Mouse (Mus musculus) macrophage (primary cell): ENCODE measurements around the gene Adamts14. TPM values are rescaled to one million over a fixed set of nuclear protein-coding genes. Genes with fewer than 3 reads are reported as not detected.
A peak's percentile ranks its signal among the peaks of the same experiment; 100 is the strongest.

Experiments used
- H3K27ac ChIP-seq: fragments of 350-480 bp; formaldehyde crosslinking; 2 replicates; pipeline ENCODE4 v1.9.0; 2021
- H3K36me3 ChIP-seq: fragments of 350-480 bp; formaldehyde crosslinking; 2 replicates; pipeline ENCODE4 v1.9.0; 2021; ENCODE audit errors: inconsistent target
- H3K4me3 ChIP-seq: fragments of 350-480 bp; formaldehyde crosslinking; 2 replicates; pipeline ENCODE4 v1.9.0; 2021; ENCODE audit errors: inconsistent target
- H3K79me2 ChIP-seq: fragments of 350-480 bp; formaldehyde crosslinking; 2 replicates; pipeline ENCODE4 v1.9.0; 2021; ENCODE audit errors: inconsistent target
- WGBS: methylation state at CpG from one replicate; pipeline ENCODE4 v1.1.7; 2026; ENCODE audit warnings: inconsistent platforms; ENCODE audit not compliant: missing documents; 5-methylcytosine and 5-hydroxymethylcytosine counted together
- polyA plus RNA-seq: library from polyadenylated mRNA; stranded (reverse); fragments of 250-400 nt; gene quantifications from 3 replicates; pipeline ENCODE4 v1.2.4, GENCODE M21; 2018; ENCODE audit warnings: inconsistent platforms

The Adamts14 gene
- polyA plus RNA-seq, 1 experiment from 2014 or later, result 0.06 TPM

DNA sequence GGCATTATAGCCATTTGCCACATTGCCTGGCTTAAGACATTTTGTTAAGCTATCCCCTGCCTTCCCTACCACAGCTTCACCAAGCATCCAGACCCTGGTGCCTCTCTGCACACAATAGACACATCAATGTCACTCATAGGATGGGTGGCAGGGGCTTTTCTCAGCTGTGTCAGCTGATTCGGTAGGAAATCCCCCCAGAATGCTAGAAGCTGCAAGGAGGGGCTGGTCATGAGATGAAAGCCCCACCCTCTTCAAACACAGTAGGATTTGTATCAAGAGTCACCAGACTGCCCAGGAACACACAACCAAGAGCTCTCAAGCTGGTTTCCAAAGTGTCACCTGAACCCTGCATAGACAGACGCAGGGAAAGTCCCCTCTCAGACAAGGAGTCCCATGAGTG is 104.8 kb downstream of the Adamts14 start:
- WGBS, result 87% methylated on average over 2 of the region's 2 CpGs
- Histone ChIP-seq H3K36me3 (no peaks in the 10 kb centered on the region), H3K79me2 (no peaks in the 10 kb centered on the region), H3K27ac (0 out of 2 replicates have a peak overlapping the region, but pooled peaks have one; percentile 7), H3K4me3 (no peak overlapping the region)

DNA sequence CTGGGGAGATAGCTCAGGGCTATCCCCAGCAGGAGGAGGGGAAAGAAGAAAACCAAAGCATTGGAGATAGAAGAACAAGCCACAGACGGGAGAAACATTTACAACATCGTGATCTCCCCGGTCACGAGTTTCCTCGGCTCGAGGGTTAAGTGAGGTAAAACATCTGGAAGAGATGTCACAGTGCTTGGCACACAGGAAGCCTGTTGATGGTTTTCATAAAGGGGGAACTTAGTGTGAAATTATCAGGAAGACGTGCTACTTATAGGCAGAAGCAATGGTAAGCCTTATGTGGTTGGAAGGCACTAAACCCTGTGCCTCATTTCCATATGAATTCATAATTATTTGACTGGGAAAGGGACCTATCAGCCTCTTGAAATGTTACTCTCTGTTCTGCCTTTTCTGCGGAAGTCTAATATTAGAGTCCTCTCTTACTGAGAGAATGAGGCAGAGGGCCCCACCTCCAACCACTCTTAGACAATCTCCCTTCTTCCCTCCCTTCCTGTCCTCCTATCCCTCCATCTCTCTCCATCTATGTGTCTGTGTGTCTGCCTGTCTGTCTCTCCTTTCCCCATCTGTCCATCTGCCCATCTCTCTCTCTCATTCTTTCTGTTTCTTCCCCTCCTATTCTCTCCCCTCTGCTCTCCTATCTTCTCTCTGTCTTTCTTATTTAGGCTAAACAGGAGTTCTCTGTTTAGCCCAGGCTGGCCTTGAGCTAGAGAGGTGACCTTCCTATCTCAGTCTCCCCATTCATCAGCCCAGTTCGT is 105.7 kb downstream of the Adamts14 start:
- 12% methylated on average over 9 of the region's 9 CpGs for WGBS
- no peaks in the 10 kb centered on the region for H3K79me2 ChIP-seq
- H3K36me3 ChIP-seq, result no peaks in the 10 kb centered on the region
- peak overlapping the region; percentile 67 for H3K27ac ChIP-seq
- H3K4me3 ChIP-seq, result no peak overlapping the region

DNA sequence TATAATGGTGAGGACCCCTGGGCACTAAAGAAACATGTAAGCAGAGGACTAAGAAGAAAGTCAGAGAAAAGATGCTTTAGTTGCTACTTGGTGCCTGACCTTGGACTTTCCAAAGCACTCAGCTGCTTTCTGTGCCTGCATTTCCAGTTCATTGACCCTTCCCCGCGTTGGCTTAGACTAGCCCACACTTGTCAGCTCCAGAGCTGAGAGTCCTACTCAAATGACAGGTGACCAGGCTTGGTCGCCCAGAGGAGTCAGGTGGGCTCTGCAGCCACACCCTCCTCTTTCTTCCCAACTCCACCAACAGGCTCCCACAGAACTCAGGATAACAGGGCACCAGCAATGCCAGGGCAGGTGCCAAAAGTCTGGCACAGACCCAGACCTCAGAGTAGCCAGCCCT is 110.9 kb downstream of the Adamts14 start:
- 100% methylated on average over 3 of the region's 3 CpGs for WGBS
- Histone ChIP-seq H3K4me3 (no peak overlapping the region), H3K36me3 (no peaks in the 10 kb centered on the region), H3K79me2 (no peaks in the 10 kb centered on the region), H3K27ac (no peak overlapping the region)

DNA sequence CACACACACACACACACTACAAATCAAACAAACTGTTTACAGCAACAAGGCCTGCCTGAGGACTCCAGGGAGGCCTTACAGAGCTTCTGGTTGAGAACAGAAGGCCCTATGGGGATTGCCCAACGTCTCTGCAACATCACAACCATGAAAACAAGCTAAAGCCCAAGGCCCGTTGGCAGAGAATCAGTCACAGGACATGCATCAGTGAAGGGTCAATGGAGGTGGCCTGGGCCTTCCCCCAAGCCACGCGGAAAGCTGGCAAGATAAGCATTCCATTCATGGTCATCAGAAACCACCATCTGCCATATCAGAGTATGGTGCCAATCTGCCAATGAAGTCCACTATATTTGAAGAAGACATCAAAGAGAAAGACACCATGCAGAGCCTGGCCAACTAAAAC is 112.6 kb downstream of the Adamts14 start:
- WGBS, result 81% methylated on average over 4 of the region's 4 CpGs
- no peak overlapping the region for H3K4me3 ChIP-seq
- H3K79me2 ChIP-seq, result no peaks in the 10 kb centered on the region
- H3K27ac ChIP-seq, result no peak overlapping the region
- H3K36me3 ChIP-seq, result no peaks in the 10 kb centered on the region

DNA sequence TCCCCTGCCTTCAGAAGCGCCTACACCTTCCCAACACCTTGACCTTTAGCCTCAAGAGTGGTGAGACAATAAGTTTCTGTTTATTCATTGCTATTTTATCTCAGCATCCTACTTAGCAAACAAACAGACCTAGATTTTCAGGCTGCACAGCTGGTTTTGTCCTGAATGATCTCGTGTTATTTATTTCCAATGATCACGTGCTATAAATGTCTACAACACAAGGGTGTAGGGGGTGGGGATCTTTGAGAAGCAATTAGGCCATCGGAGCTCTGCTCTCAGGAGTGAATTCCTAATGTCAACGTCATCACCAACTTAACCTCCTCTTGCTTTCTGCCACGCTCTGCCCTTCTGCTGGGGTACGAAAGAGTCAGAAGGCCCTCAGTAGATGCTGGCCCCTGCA is 113.1 kb downstream of the Adamts14 start:
- H3K79me2 ChIP-seq, result no peaks in the 10 kb centered on the region
- H3K27ac ChIP-seq, result no peak overlapping the region
- H3K4me3 ChIP-seq, result no peak overlapping the region
- 90% methylated on average over 7 of the region's 7 CpGs for WGBS
- H3K36me3 ChIP-seq, result no peaks in the 10 kb centered on the region

DNA sequence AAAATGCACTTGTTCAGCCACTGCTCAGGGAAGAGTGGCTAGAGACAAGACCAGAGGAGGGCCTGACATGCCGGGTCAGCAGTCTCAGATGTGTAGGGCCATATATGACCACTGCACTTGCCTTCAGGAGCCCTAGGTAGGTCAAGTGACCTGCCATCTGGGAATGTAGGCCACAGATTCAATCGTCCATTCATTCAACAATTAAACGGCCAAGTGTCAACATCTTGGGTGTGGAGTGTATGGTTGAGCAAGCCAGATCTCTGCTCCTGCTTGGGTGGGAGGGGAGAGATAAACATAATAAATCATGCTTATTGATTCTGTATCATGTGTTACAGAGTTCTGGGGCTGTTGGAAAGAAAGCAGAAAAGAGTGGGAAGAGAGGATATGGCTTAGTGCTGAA is 114.6 kb downstream of the Adamts14 start:
- Histone ChIP-seq H3K4me3 (no peak overlapping the region), H3K36me3 (no peaks in the 10 kb centered on the region), H3K27ac (no peak overlapping the region), H3K79me2 (no peaks in the 10 kb centered on the region)
- WGBS, result 89% methylated on average over 3 of the region's 3 CpGs

GRCm38 (mm10) chr10:61156453-61156852 is 116.8 kb downstream of the Adamts14 start:
- 15% methylated on average over 1 of the region's 2 CpGs for WGBS
- Histone ChIP-seq H3K4me3 (no peak overlapping the region), H3K79me2 (no peaks in the 10 kb centered on the region), H3K36me3 (no peaks in the 10 kb centered on the region), H3K27ac (no peak overlapping the region)

DNA sequence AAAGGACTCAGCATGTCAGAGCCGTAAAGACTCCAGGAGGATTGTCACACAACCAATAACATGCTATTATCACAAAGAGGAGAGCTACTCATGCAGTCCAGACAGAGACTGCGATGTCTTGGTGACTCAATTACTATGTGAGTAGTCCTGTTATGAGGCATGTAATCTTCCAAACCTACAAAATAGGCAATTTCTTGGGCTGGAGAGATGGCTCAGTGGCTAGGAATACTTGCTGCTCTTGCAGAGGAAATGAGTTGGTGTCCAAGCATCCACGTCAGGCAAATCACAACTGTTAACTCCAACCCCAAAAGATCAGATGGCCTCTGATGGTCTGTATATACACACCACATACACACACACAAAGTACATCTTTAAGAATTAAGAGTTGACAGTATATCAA is 117.6 kb downstream of the Adamts14 start:
- Histone ChIP-seq H3K4me3 (no peak overlapping the region), H3K27ac (no peak overlapping the region), H3K36me3 (no peaks in the 10 kb centered on the region), H3K79me2 (no peaks in the 10 kb centered on the region)
- WGBS, result 97% methylated on average over 3 of the region's 3 CpGs

DNA sequence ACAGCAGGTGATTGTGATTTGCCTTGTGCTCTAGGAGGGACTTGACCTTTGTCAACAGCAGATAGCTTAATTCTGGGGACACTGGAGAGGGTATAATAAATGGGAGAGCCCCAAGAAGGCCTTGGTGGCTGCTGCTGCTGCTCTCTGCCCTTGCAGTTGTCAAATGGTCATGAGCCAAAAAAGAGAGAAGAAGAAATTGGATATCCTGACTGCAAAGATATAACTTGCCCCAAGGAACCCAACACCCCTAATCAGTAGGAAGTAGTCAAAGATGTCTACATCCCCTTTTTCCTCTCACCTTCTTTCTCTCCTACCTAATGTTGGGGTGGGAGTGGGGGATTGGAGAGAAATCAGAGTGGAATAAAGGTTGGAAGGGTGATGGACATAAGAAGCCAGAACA is 121.1 kb downstream of the Adamts14 start:
- no peak overlapping the region for H3K4me3 ChIP-seq
- peaks cover under 1% of the 10 kb centered on the region; the same call in 1 of the 2 replicates for H3K79me2 ChIP-seq
- no peaks in the 10 kb centered on the region for H3K36me3 ChIP-seq
- H3K27ac ChIP-seq, result no peak overlapping the region

GRCm38 (mm10) chr10:61150616-61151015 is 122.6 kb downstream of the Adamts14 start:
- Histone ChIP-seq H3K4me3 (no peak overlapping the region), H3K27ac (no peak overlapping the region)

GRCm38 (mm10) chr10:61149476-61149875 is 123.8 kb downstream of the Adamts14 start:
- Histone ChIP-seq H3K27ac (no peak overlapping the region), H3K36me3 (no peaks in the 10 kb centered on the region), H3K4me3 (no peak overlapping the region), H3K79me2 (peaks cover 24% of the 10 kb centered on the region)
- 90% methylated on average over 3 of the region's 3 CpGs for WGBS

More at GRCm38 (mm10) chr10:61150616-61151015, 122.6 kb downstream of the Adamts14 start:
- peaks cover 13% of the 10 kb centered on the region for H3K79me2 ChIP-seq
- no peaks in the 10 kb centered on the region for H3K36me3 ChIP-seq
- 87% methylated on average over 6 of the region's 6 CpGs for WGBS

DNA sequence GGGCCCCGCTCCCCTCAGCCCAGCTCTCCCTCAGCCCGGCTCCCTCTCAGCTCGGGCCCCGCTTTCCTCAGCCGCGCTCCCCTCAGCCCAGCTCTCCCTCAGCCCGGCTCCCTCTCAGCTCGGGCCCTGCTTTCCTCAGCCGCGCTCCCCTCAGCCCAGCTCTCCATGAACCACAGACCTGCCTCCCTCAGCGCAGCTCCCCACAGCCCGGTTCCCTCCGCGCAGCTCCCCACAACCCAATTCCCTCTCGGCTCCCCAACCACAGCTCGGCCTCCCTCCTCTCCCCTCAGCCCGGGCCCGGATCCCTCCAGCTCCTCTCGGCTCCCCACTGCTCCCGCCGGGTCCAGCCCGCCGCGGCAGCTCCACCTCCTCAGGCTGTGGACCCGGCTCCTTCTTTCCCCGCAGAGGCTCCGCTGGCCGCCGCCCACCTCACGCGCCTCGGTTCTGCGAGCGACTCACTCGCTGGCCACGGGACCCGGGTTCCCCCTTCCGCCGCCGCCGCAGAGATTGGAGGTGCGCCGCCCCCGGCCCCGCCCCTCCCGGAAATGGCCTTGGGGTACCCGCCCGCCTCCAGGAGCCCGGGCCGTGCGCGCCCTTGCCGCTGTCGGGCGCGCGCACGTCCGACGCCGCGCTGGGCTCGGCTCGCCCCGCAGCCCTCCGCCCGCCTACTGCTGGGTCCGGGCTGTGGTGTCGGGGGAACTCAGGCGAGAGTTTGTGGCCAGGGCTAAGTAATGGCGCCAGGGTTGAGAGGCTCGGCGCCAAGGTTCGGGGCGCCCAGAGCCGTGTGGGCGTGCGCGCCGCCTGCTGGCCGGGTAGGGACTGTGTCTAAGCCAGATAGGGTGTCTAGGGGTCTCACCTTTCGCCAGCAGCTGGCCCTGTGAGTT is 125.8 kb downstream of the Adamts14 start, which contains the start of gene Sgpl1:
Sgpl1 (minus strand) TSS at position 547 of the 884 bp plus-strand sequence.
- Histone ChIP-seq H3K79me2 (peaks cover 45% of the 10 kb centered on the region), H3K4me3 (peak within 1 kb of the TSS; percentile 49), H3K27ac (peak within 1 kb of the TSS; percentile 75), H3K36me3 (no peaks in the 10 kb centered on the region; the same call in 1 of the 2 replicates)
- WGBS, result 1% methylated on average over 69 of the region's 82 CpGs
